Mouse (Mus musculus) spleen, adult 2 months (tissue): ENCODE data around the gene Tmem212.

ENCODE experiments used
- CTCF ChIP-seq: fragments of 200-500 bp; IDR thresholded peaks from 2 replicates; pipeline ENCODE4 v1.5.1; 2011; ENCODE audit warnings: mild to moderate bottlenecking, inconsistent platforms; ENCODE audit not compliant: insufficient read depth, insufficient read length, insufficient replicate concordance; ENCODE audit errors: extremely low read depth
- POLR2A ChIP-seq: fragments of 200-500 bp; IDR thresholded peaks from 2 replicates; pipeline ENCODE4 v1.6.1; 2011; ENCODE audit warnings: low read depth, low read length, inconsistent platforms

GRCm38 (mm10) chr3:27901846-27902245 is 5.7 kb upstream of the Tmem212 start:
- TF ChIP-seq CTCF (no peak), POLR2A (no peak)
